Mouse (Mus musculus): ENCODE results near the gene Nit1.
A peak's percentile ranks its signal among the peaks of the same experiment; 100 is the strongest.

Gene Nit1

DNA sequence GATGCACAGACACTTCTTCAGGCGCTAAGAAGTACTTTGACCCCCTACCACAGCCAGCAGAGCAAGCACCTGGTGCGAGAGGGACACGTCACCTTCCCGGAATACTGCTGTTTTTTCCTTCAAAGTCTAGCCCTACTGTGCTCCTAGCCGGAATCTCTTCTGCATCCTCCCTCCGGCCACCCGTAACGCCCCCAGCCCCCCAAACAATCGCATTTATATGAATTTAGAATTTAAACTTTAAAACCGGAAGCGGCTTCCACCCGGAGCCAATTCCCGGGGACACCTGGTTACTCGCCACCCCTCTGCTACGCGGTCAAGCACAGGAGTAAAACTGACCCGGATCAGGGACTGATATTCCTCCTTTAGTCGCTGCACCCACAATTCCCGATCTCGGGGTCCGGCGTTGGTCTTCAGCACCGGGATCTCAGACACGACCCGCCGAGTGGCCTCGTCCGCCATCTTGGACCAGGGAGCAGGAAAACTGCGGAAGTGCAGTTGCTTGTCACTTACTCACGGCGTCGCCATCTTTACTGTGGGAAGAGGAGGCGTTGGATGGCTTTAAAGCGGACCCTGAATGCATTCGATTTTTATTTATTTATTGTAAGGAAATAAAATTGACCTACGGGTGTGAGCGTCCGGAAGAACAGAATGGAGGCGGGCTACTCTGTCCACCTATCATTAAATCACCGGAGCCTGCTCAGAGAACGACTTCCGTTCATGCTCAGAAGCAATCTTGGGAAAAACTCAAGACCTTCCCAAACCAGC, 51.0 kb downstream of the Nit1 start, which contains the start of gene Ufc1:
Ufc1 (minus strand) TSS at position 727 of the 765 bp plus-strand sequence.
- DNase-seq (ENCODE audit: low read depth in 2 of 2, low spot score in 2 of 2), result peak; percentile 79

DNA sequence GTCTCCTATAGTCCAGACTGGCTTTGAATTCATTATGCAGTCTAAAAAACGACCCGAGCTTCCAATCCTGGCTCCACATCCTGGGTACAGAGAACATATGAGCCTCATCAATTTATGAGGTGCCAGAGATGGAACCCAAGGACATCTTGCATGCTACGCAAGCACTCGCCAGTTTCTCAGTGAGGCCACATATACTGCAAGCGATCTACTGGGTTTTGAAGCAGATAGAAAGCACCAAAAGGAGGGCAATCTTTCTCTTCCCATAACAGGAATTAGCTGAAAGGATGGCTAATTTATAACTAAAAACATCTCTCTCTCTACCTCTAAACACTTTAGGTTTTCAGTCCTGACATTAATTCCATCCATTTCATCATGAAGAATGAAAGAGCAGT, 51.5 kb downstream of the Nit1 start:
- DNase-seq (ENCODE audit: low read depth in 2 of 2, low spot score in 2 of 2), result no peak

DNA sequence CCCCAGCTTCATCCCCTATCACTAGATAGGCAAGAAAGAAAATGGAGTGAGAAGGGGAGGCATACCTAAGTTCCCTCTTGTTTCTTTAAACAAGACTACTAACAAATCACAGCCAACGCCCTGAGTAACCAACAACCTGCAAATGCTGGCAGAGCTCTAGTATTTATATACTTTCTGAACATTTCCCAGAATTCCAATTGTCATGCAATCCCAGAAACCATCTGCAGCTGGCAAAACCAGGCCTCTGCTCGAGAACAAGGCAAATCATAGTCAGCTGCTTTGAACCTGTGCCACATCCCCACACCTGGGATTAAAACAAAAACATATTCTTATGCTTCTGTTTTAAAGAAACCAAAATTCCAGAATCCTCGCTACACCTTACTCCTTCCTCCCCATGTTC, 52.1 kb downstream of the Nit1 start:
- no peak for DNase-seq (ENCODE audit: low read depth in 2 of 2, low spot score in 2 of 2)

DNA sequence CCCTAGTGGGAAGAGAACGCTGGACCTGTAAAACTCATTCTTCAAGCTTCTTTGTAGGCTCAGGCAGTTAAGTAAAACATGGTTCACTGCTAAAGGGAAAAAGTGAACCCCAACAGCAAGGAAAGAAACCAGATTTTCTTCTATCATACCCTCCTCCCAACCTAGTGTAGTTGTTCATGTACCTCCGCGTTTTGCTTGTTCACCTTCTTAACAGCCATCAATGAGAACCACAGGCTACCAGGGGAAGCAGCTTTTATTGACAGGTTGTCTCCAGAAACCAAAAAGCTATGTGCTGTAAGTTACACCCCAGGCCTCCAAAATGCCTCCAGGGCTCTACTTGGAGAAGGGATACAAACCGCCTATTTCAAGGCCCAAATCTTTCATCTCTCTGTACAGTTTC, 57.1 kb downstream of the Nit1 start:
- no peak for DNase-seq (ENCODE audit: low read depth in 2 of 2, low spot score in 2 of 2)

Data from CD8-positive naive resting alpha-beta T cell, adult 2 months (primary cell).